Mouse (Mus musculus): ENCODE measurements around the gene Abca2.

Abca2 gene

GRCm38 (mm10) chr2:25422587-25423410, 5.7 kb upstream of the Abca2 start, which contains the start of gene Fut7:
Fut7 (plus strand) TSS chr2:25423267.
- in situ Hi-C loops (cut with MboI; ENCODE audit: unreplicated experiment in 2 of 2), result loop anchor here (5.0 kb wide), 2 partner anchors 60 to 130 kb away; no protein-coding TSS in a partner anchor

- in situ Hi-C loops (cut with MboI; ENCODE audit: unreplicated experiment in 2 of 2), result loop anchor here (5.0 kb wide), 2 partner anchors 59 to 129 kb away; no protein-coding TSS in a partner anchor
Observed at GRCm38 (mm10) chr2:25423626-25424025, 4.9 kb upstream of the Abca2 start.

- in situ Hi-C loops (cut with MboI; ENCODE audit: unreplicated experiment in 2 of 2), result no loop called here
Observed at GRCm38 (mm10) chr2:25425481-25425880, 3.0 kb upstream of the Abca2 start.

- in situ Hi-C loops (cut with MboI; ENCODE audit: unreplicated experiment in 2 of 2), result no loop called here
Observed at GRCm38 (mm10) chr2:25426721-25427191, 1.7 kb upstream of the Abca2 start.

- in situ Hi-C loops (cut with MboI; ENCODE audit: unreplicated experiment in 2 of 2), result no loop called here
Observed at GRCm38 (mm10) chr2:25427256-25427655, 1.2 kb upstream of the Abca2 start.

- in situ Hi-C loops (cut with MboI; ENCODE audit: unreplicated experiment in 2 of 2), result no loop called here
Observed at GRCm38 (mm10) chr2:25429435-25430180, 1.1 kb downstream of the Abca2 start.

- in situ Hi-C loops (cut with MboI; ENCODE audit: unreplicated experiment in 2 of 2), result no loop called here
Observed at GRCm38 (mm10) chr2:25430395-25431233, 2.1 kb downstream of the Abca2 start.

- in situ Hi-C loops (cut with MboI; ENCODE audit: unreplicated experiment in 2 of 2), result no loop called here
Observed at GRCm38 (mm10) chr2:25431308-25431855, 2.9 kb downstream of the Abca2 start.

GRCm38 (mm10) chr2:25432326-25433098, 4.0 kb downstream of the Abca2 start:
- in situ Hi-C loops (cut with MboI; ENCODE audit: unreplicated experiment in 2 of 2), result no loop called here

- in situ Hi-C loops (cut with MboI; ENCODE audit: unreplicated experiment in 2 of 2), result no loop called here
Observed at GRCm38 (mm10) chr2:25433101-25433500, 4.6 kb downstream of the Abca2 start.

GRCm38 (mm10) chr2:25434292-25434691, 5.8 kb downstream of the Abca2 start:
- in situ Hi-C loops (cut with MboI; ENCODE audit: unreplicated experiment in 2 of 2), result no loop called here

GRCm38 (mm10) chr2:25436286-25436820, 7.8 kb downstream of the Abca2 start:
- in situ Hi-C loops (cut with MboI; ENCODE audit: unreplicated experiment in 2 of 2), result no loop called here

GRCm38 (mm10) chr2:25441067-25441466, 12.6 kb downstream of the Abca2 start:
- in situ Hi-C loops (cut with MboI; ENCODE audit: unreplicated experiment in 2 of 2), result no loop called here

GRCm38 (mm10) chr2:25442682-25443081, 14.2 kb downstream of the Abca2 start:
- in situ Hi-C loops (cut with MboI; ENCODE audit: unreplicated experiment in 2 of 2), result no loop called here

- in situ Hi-C loops (cut with MboI; ENCODE audit: unreplicated experiment in 2 of 2), result no loop called here
Observed at GRCm38 (mm10) chr2:25450853-25451647, 22.5 kb downstream of the Abca2 start.

GRCm38 (mm10) chr2:25452951-25453350, 24.4 kb downstream of the Abca2 start:
- in situ Hi-C loops (cut with MboI; ENCODE audit: unreplicated experiment in 2 of 2), result no loop called here

GRCm38 (mm10) chr2:25456205-25456953, 27.9 kb downstream of the Abca2 start, which contains the start of gene Clic3:
Clic3 (plus strand) TSS chr2:25456838.
- in situ Hi-C loops (cut with MboI; ENCODE audit: unreplicated experiment in 2 of 2), result no loop called here

All from v-Abl transformed pro-B cells (cell line).